Mouse (Mus musculus) ES-Bruce4 (cell line): ENCODE measurements around the gene Gpr62. TPM values are rescaled to one million over a fixed set of nuclear protein-coding genes. Genes with fewer than 3 reads are reported as not detected.

ENCODE experiments used
- H3K27ac ChIP-seq: 2 replicates; pipeline ENCODE4 v1.5.1; 2012; ENCODE audit warnings: low read length, inconsistent platforms; ENCODE audit not compliant: insufficient read depth
- H3K27me3 ChIP-seq: 2 replicates; pipeline ENCODE4 v1.6.1; 2012; ENCODE audit warnings: mild to moderate bottlenecking, low read length, inconsistent platforms; ENCODE audit not compliant: control insufficient read depth, poor library complexity, insufficient read depth, severe bottlenecking
- H3K36me3 ChIP-seq: 2 replicates; pipeline ENCODE4 v1.6.1; 2012; ENCODE audit warnings: inconsistent platforms, mild to moderate bottlenecking, low read length, moderate library complexity; ENCODE audit not compliant: control insufficient read depth, poor library complexity, insufficient read depth, severe bottlenecking
- H3K4me1 ChIP-seq: one replicate; pipeline ENCODE4 v1.8.1; 2011; ENCODE audit warnings: low read length; ENCODE audit not compliant: control insufficient read depth, insufficient read depth
- H3K4me3 ChIP-seq: 2 replicates; pipeline ENCODE4 v1.5.1; 2011; ENCODE audit warnings: low read depth, mild to moderate bottlenecking, low read length
- H3K9ac ChIP-seq: 2 replicates; pipeline ENCODE4 v1.6.1; 2012; ENCODE audit warnings: low read depth, mild to moderate bottlenecking, inconsistent platforms; ENCODE audit not compliant: poor library complexity, severe bottlenecking
- H3K9me3 ChIP-seq: replicated peaks from 2 replicates; pipeline ENCODE4 v1.6.1; 2012; ENCODE audit warnings: mild to moderate bottlenecking, low read length, inconsistent platforms; ENCODE audit not compliant: control insufficient read depth, poor library complexity, insufficient read depth, severe bottlenecking
- CTCF ChIP-seq: IDR thresholded peaks from one replicate; pipeline ENCODE4 v1.8.1; 2011; ENCODE audit warnings: low read depth, low read length
- EP300 ChIP-seq: IDR thresholded peaks from 2 replicates; pipeline ENCODE4 v1.6.1; 2011; ENCODE audit warnings: low read depth, low read length; ENCODE audit not compliant: insufficient read depth
- POLR2A ChIP-seq: IDR thresholded peaks from one replicate; pipeline ENCODE4 v1.8.1; 2011; ENCODE audit warnings: low read length; ENCODE audit not compliant: insufficient read depth
- polyA plus RNA-seq: library from polyadenylated mRNA; stranded (reverse); fragments of >200 nt; gene quantifications from 2 replicates; pipeline ENCODE4 v1.2.4, GENCODE M21; 2011; ENCODE audit warnings: low read depth; ENCODE audit not compliant: missing spikeins, insufficient read depth, insufficient read length

Gene Gpr62
- polyA plus RNA-seq, 1 experiment, result 0.30 TPM

DNA sequence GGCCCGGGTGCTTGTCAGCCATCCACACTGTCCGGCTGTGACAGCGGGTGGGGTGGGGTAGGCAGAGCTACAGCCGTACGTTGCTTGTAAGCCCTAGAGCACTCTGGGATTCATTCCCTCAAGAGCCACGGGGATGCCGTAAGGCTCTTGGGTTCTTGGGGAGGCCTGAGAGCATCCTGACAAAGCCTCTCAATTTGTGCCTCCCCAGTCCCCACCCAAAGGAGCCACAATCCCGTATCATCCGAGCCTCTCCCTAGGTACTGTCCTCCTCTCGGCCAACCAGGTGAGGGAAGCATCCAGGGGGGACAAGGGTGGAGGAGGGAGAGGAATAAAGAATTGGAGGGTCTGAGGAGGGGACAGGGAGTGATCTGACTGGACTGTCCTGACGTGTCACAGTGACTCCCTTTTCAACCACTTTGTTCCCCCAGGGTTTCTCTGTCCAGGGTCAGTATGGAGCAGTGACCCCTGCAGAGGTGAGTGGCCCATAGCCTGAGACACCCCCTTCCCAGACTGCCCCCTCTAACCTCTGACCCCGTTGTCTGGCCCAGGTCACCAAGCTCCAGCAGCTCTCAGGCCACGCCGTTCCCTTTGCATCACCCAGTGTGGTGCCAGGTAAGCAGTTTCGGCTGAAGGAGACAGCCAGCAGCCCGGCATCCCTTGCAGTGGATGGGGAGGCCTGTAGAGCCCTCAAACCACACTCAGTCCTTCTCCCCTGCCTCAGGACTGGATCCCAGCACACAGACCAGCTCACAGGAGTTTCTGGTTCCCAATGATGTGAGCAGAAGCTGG is 3.9 kb downstream of the Gpr62 start:
- TF ChIP-seq CTCF (no peak), POLR2A (no peak), EP300 (no peak)
- Histone ChIP-seq H3K4me1 (peaks cover 9% of the 10 kb centered on the region), H3K27me3 (no peaks in the 10 kb centered on the region), H3K9ac (no peak overlapping the region), H3K4me3 (no peak overlapping the region), H3K36me3 (no peaks in the 10 kb centered on the region), H3K27ac (no peak overlapping the region), H3K9me3 (no peaks in the 10 kb centered on the region)

DNA sequence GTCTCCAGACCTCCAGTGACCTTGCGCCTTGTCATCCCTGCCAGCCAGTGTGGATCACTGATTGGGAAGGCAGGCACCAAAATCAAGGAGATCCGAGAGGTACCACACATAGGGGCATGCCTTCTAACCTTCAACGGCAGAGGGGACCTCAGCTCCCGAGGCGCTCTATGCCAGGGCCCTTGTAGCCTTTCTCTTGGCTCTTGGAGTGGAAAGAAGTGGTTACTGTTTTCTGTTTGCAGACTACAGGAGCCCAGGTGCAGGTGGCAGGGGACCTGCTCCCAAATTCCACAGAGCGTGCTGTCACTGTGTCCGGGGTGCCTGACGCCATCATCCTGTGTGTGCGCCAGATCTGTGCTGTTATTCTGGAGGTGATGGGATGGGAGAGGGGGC is 4.7 kb downstream of the Gpr62 start:
- Histone ChIP-seq H3K4me3 (no peak overlapping the region), H3K4me1 (peaks cover 14% of the 10 kb centered on the region), H3K36me3 (no peaks in the 10 kb centered on the region), H3K27me3 (no peaks in the 10 kb centered on the region), H3K9me3 (no peaks in the 10 kb centered on the region), H3K9ac (no peak overlapping the region), H3K27ac (no peak overlapping the region)
- no peak for TF ChIP-seq CTCF
- no peak for TF ChIP-seq POLR2A
- no peak for TF ChIP-seq EP300

DNA sequence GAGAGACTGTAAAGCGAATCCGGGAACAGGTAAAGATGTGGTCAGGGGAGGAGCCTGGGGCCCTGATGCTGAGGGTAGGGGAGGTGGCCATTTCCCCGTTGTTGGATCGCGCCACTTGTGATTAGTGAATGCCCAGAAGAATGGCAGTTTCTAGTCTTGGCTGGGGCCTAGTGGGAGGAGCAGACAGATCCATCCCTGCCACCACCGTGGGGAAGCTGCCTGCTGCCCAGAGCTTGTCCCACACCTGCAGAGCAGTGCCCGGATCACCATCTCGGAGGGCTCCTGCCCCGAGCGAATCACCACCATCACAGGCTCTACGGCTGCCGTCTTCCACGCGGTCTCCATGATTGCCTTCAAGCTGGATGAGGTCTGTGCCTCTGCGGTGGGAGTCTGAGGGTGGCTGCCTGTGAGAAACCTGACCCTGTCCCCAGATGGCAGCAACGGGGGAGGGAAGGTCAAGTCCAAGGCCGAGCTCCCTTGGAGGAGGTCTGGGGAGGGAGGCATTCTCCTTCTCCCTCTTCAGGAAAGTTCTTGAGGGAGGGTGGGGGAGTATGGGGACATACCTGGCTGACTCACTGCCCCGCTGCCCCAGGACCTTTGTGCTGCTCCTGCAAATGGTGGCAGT is 5.2 kb downstream of the Gpr62 start:
- H3K27ac ChIP-seq, result no peak overlapping the region

DNA sequence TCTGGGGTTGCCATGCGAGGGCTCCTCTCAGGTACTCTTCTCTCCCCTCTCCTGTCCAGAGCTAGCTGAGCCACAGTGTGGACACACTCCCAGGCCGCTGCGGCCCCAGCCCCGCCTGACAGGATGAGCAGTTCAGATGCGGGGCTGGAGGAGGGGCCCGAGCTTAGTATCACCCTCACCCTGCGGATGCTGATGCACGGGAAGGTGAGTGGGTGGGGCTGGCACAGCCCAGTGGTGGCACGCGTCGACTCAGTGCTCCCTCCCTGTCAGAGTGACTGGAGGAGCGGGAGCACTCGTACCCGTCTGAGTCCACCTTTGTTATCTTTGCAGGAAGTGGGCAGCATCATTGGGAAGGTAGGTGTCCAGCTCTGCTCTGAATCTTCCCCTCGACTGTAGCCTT is 5.8 kb downstream of the Gpr62 start:
- Histone ChIP-seq H3K4me3 (no peak overlapping the region), H3K36me3 (no peaks in the 10 kb centered on the region), H3K27me3 (no peaks in the 10 kb centered on the region), H3K4me1 (peaks cover 14% of the 10 kb centered on the region), H3K9me3 (no peaks in the 10 kb centered on the region), H3K27ac (no peak overlapping the region), H3K9ac (no peak overlapping the region)
- no peak for TF ChIP-seq EP300
- no peak for TF ChIP-seq POLR2A
- TF ChIP-seq CTCF, result no peak

More for the DNA sequence above, 5.2 kb downstream of the Gpr62 start:
- Histone ChIP-seq H3K4me1 (peaks cover 14% of the 10 kb centered on the region), H3K36me3 (no peaks in the 10 kb centered on the region), H3K9me3 (no peaks in the 10 kb centered on the region), H3K27me3 (no peaks in the 10 kb centered on the region), H3K9ac (no peak overlapping the region), H3K4me3 (no peak overlapping the region)
- no peak for TF ChIP-seq POLR2A
- TF ChIP-seq CTCF, result no peak
- TF ChIP-seq EP300, result no peak

DNA sequence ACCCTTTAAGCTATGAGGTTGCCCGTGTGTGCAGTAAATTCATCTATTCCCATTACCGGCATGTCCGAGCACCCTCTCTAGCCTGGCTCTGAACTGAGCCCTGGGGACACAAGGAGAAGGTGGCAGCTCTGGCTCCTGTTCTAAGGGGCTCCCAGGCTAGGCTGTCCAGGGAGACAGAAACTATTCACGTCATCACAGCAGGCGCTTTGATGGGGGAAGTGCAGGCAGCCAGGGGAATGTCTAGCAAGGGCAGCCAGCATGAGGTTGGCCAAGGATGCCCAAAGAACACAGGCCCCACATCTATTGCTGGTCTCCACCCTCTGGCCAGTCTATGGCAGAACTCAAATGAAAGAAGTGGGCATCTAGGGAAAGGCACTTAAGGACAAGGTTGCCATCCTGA is 7.8 kb downstream of the Gpr62 start:
- Histone ChIP-seq H3K9ac (no peak overlapping the region), H3K27me3 (no peaks in the 10 kb centered on the region), H3K36me3 (no peaks in the 10 kb centered on the region), H3K9me3 (no peaks in the 10 kb centered on the region), H3K27ac (no peak overlapping the region), H3K4me1 (peaks cover 14% of the 10 kb centered on the region), H3K4me3 (no peak overlapping the region)
- no peak for TF ChIP-seq CTCF
- no peak for TF ChIP-seq EP300
- TF ChIP-seq POLR2A, result no peak

DNA sequence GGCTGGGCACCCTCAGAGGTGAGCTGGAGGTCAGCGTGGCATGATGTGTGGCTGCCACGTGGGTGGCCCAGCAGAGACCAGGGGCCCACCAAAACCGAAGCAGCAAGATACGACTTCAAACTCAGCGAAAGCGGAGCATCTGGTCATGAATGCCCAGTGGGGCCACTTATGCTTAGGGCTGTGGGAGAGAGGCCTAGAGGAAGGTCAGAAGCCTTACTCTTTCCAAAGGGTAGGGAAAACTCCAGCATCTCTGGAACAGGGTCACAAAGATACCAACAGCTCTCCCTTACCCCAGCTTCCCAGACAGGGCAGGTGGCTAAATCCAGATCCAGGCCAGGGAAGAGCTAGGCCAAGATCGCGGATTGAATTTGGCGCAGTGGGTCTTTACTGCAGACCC is 8.6 kb downstream of the Gpr62 start:
- Histone ChIP-seq H3K27me3 (no peaks in the 10 kb centered on the region), H3K27ac (no peak overlapping the region), H3K4me3 (no peak overlapping the region), H3K36me3 (no peaks in the 10 kb centered on the region), H3K9me3 (no peaks in the 10 kb centered on the region), H3K9ac (no peak overlapping the region), H3K4me1 (peaks cover 14% of the 10 kb centered on the region)
- TF ChIP-seq CTCF, result no peak
